8 mouse cellular contexts compared by ENCODE assay signal in the genomic region with DNA sequence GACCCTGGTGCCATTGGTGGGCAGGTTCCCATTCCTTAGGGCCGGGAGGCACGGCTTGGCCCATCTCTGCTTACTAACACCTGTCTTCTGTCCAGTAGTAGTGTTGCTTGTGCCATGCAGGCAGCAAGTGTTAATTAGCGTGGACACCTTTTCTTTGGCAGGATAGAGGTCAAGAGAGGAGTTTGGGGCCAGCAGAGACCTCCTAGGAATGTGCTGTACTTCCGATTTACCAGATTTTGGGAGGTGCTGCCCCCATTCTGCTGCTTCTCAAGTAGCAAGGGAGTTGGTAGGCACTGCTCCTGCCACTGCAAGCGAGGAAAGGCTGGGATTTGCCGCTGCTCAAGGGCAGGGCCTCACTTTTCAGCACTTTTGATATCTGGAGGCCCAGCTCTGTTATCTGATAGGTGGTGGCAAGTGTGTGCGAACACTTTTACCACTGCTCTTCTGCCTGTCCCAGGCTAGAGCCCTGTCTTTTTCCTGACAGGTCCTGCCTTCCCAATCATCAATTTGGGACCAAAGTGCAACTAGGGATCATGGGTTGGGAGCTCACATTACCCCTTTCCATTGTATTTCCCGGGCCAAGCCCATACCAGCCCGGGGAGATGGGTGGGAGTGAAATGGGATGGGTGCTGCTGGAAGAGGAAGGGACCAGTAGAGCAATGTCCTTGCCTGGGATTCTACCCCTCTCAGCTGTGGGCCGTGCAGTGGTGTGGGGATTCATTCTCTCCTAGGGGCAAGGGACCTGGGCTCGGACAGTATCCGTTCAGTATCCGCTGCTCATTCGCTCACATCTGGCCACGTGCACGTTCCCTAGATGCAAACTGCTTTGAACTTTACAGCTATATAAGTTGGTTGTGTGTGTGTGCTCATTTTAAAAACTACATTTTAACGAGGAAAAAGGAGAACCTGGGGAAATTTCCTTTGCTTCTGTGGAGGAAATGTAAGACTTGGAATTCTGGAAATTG. TPM values are rescaled to one million over a fixed set of nuclear protein-coding genes. Genes with fewer than 3 reads are reported as not detected.
DNase-seq lines count a peak whose midpoint lies in the region; ATAC-seq lines count a peak whose summit lies in the region.

No protein-coding gene starts in this region.

- H3K4me2 ChIP-seq in heart, embryonic 14.5 days (ENCODE audit: low read length), result peak overlapping the region; percentile 95
- H3K4me2 ChIP-seq in hindbrain, embryonic 14.5 days (replicated peaks), result peak overlapping the region; percentile 80
- H3K4me2 ChIP-seq in midbrain, embryonic 12.5 days (replicated peaks), result peak overlapping the region; percentile 98

- WGBS in heart, embryonic 14.5 days, result 30% methylated on average over 17 of the region's 17 CpGs
- 54% methylated on average over 17 of the region's 17 CpGs for WGBS in hindbrain, embryonic 14.5 days
- WGBS in midbrain, embryonic 12.5 days, result 47% methylated on average over 17 of the region's 17 CpGs

- no peak for ATAC-seq in heart, embryonic 14.5 days (ENCODE audit: insufficient number of reproducible peaks, insufficient read depth, low FRiP score, low read depth)
- ATAC-seq in hindbrain, embryonic 14.5 days (ENCODE audit: low FRiP score), result no peak
- ATAC-seq in midbrain, embryonic 12.5 days (ENCODE audit: low FRiP score, low read depth), result no peak

- H3K27me3 ChIP-seq in heart, embryonic 14.5 days (ENCODE audit: control insufficient read depth, insufficient read depth, low read length), result no peaks in the 10 kb centered on the region
- H3K27me3 ChIP-seq in hindbrain, embryonic 14.5 days (ENCODE audit: control insufficient read depth, insufficient read depth, low read length), result no peaks in the 10 kb centered on the region
- no peaks in the 10 kb centered on the region for H3K27me3 ChIP-seq in midbrain, embryonic 12.5 days

- H3K36me3 ChIP-seq in heart, embryonic 14.5 days (ENCODE audit: control insufficient read depth, insufficient read depth, low read length), result peaks cover 63% of the 10 kb centered on the region
- H3K36me3 ChIP-seq in hindbrain, embryonic 14.5 days (replicated peaks; ENCODE audit: control insufficient read depth, insufficient read depth), result peaks cover 52% of the 10 kb centered on the region
- peaks cover 56% of the 10 kb centered on the region for H3K36me3 ChIP-seq in midbrain, embryonic 12.5 days

- H3K4me1 ChIP-seq in heart, embryonic 14.5 days (ENCODE audit: control insufficient read depth in 2 of 2, insufficient read depth in 2 of 2, low read length in 2 of 2), result peaks cover 9 to 21% of the 10 kb centered on the region in 2 experiments
- H3K4me1 ChIP-seq in hindbrain, embryonic 14.5 days (replicated peaks; ENCODE audit: control insufficient read depth, insufficient read depth, low read length), result peaks cover 8% of the 10 kb centered on the region
- H3K4me1 ChIP-seq in midbrain, embryonic 12.5 days, result peaks cover 19% of the 10 kb centered on the region

- peak overlapping the region; percentile 50 to 74 for H3K27ac ChIP-seq in heart, embryonic 14.5 days (replicated peaks in 1 of 2; ENCODE audit: control insufficient read depth in 1 of 2, insufficient read depth in 1 of 2, low read depth in 2 of 2, low read length in 2 of 2)
- peak overlapping the region; percentile 60 for H3K27ac ChIP-seq in hindbrain, embryonic 14.5 days
- H3K27ac ChIP-seq in midbrain, embryonic 12.5 days (replicated peaks), result peak overlapping the region; percentile 75

- H3K4me3 ChIP-seq in heart, embryonic 14.5 days (ENCODE audit: control insufficient read depth in 1 of 2, insufficient read depth in 1 of 2, low read depth in 1 of 2, low read length in 2 of 2), result peak overlapping the region; percentile 60 to 94
- H3K4me3 ChIP-seq in hindbrain, embryonic 14.5 days (replicated peaks; ENCODE audit: low read length), result peak overlapping the region; percentile 57
- H3K4me3 ChIP-seq in midbrain, embryonic 12.5 days, result peak overlapping the region; percentile 72

- H3K9me3 ChIP-seq in heart, embryonic 14.5 days (ENCODE audit: control insufficient read depth, low read length), result no peaks in the 10 kb centered on the region
- H3K9me3 ChIP-seq in hindbrain, embryonic 14.5 days (ENCODE audit: control insufficient read depth, low read length), result no peaks in the 10 kb centered on the region
- no peaks in the 10 kb centered on the region for H3K9me3 ChIP-seq in midbrain, embryonic 12.5 days

- peak overlapping the region; percentile 88 for H3K9ac ChIP-seq in heart, embryonic 14.5 days (ENCODE audit: low read length)
- peak overlapping the region; percentile 58; the same call in 1 of the 2 replicates for H3K9ac ChIP-seq in hindbrain, embryonic 14.5 days
- peak overlapping the region; percentile 72 for H3K9ac ChIP-seq in midbrain, embryonic 12.5 days (replicated peaks)

- DNase-seq in heart, postnatal 4 days, result no peak
- peak; percentile 62 for DNase-seq in c-Kit-positive CD71-positive TER-119-positive erythroid progenitor cells, embryonic 14.5 days (ENCODE audit: low spot score)
- no peak for DNase-seq in hindbrain, embryonic 14.5 days (ENCODE audit: low spot score)
- DNase-seq in right cerebral cortex, postnatal 4 days, result no peak
- no peak for DNase-seq in yolk sac, embryonic 10.5 days (ENCODE audit: low spot score)
- DNase-seq in layer of hippocampus, adult 11-12 months (ENCODE audit: low spot score), result no peak

RNA-seq across cellular contexts. Expression of a gene that starts 1.2 kb away (rescaled TPM):
- 17.4 and 18.8 TPM in 2 replicates for polyA plus RNA-seq in heart, embryonic 14.5 days (2014; fragmentation: Nextera tagmentation; extraction: Ambion mirVana)
- 10 to 100 TPM; 14.2 to 17.1 TPM for total RNA-seq in heart, postnatal 4 days (2021)
- 17.7 and 18.2 TPM in 2 replicates for polyA plus RNA-seq in hindbrain, embryonic 14.5 days (2014; fragmentation: Nextera tagmentation; extraction: Ambion mirVana)
- 17.3 and 18.2 TPM in 2 replicates for polyA plus RNA-seq in midbrain, embryonic 12.5 days (2016; fragmentation: Nextera tagmentation; extraction: Ambion mirVana)

RNA-seq across cellular contexts. Expression of a gene that starts 5.1 kb away (rescaled TPM):
- polyA plus RNA-seq in heart, embryonic 14.5 days (2014; fragmentation: Nextera tagmentation; extraction: Ambion mirVana), result 2.0 and 2.1 TPM in 2 replicates
- 1 to 10 TPM; 2.3 to 2.6 TPM for total RNA-seq in heart, postnatal 4 days (2021)
- 2.4 and 2.9 TPM in 2 replicates for polyA plus RNA-seq in hindbrain, embryonic 14.5 days (2014; fragmentation: Nextera tagmentation; extraction: Ambion mirVana)
- 3.2 and 4.6 TPM in 2 replicates for polyA plus RNA-seq in midbrain, embryonic 12.5 days (2016; fragmentation: Nextera tagmentation; extraction: Ambion mirVana)

RNA-seq across cellular contexts. Expression of a gene that starts 32.4 kb away (rescaled TPM):
- not detected in 2 replicates for polyA plus RNA-seq in heart, embryonic 14.5 days (2014; fragmentation: Nextera tagmentation; extraction: Ambion mirVana)
- not detected for total RNA-seq in heart, postnatal 4 days (2021)
- polyA plus RNA-seq in hindbrain, embryonic 14.5 days (2014; fragmentation: Nextera tagmentation; extraction: Ambion mirVana), result not detected in 2 replicates
- 0.14 TPM in 1 of 2 replicates, not detected in the other for polyA plus RNA-seq in midbrain, embryonic 12.5 days (2016; fragmentation: Nextera tagmentation; extraction: Ambion mirVana)

RNA-seq across cellular contexts. Expression of a gene that starts 35.3 kb away (rescaled TPM):
- polyA plus RNA-seq in heart, embryonic 14.5 days (2014; fragmentation: Nextera tagmentation; extraction: Ambion mirVana), result 37.2 and 37.9 TPM in 2 replicates
- total RNA-seq in heart, postnatal 4 days (2021), result 10 to 100 TPM; 62.6 to 63.4 TPM
- 49.9 and 50.9 TPM in 2 replicates for polyA plus RNA-seq in hindbrain, embryonic 14.5 days (2014; fragmentation: Nextera tagmentation; extraction: Ambion mirVana)
- 41.2 and 43.4 TPM in 2 replicates for polyA plus RNA-seq in midbrain, embryonic 12.5 days (2016; fragmentation: Nextera tagmentation; extraction: Ambion mirVana)

RNA-seq across cellular contexts. Expression of a gene that starts 45.6 kb away (rescaled TPM):
- polyA plus RNA-seq in heart, embryonic 14.5 days (2014; fragmentation: Nextera tagmentation; extraction: Ambion mirVana), result 21.9 and 22.5 TPM in 2 replicates
- 10 to 100 TPM; 48.3 to 55.4 TPM for total RNA-seq in heart, postnatal 4 days (2021)
- 55.4 and 60.7 TPM in 2 replicates for polyA plus RNA-seq in hindbrain, embryonic 14.5 days (2014; fragmentation: Nextera tagmentation; extraction: Ambion mirVana)
- 94.2 and 100 TPM in 2 replicates for polyA plus RNA-seq in midbrain, embryonic 12.5 days (2016; fragmentation: Nextera tagmentation; extraction: Ambion mirVana)
